Mouse (Mus musculus): ENCODE measurements around the gene Olfr70.
A peak's percentile ranks its signal among the peaks of the same experiment; 100 is the strongest.

Olfr70 gene

GRCm38 (mm10) chr4:43655656-43656338, 44.8 kb downstream of the Olfr70 start:
- DNase-seq (ENCODE audit: low spot score in 2 of 2) = no peak

- peak in 1 of 2 experiments; percentile 29 for DNase-seq (ENCODE audit: low spot score in 2 of 2)
These were observed 47.2 kb downstream of the Olfr70 start, which contains the start of gene Spag8 for GRCm38 (mm10) chr4:43653161-43654015. Gene Spag8 (minus strand): TSS chr4:43653594.

- no peak for DNase-seq (ENCODE audit: low spot score in 2 of 2)
These were observed 47.9 kb downstream of the Olfr70 start for GRCm38 (mm10) chr4:43652726-43653125.

GRCm38 (mm10) chr4:43649783-43650182, 50.8 kb downstream of the Olfr70 start:
- DNase-seq (ENCODE audit: low spot score in 2 of 2) = no peak

All from cerebellum, postnatal 4 days (tissue).